9 mouse cellular contexts compared by ENCODE assay signal in genomic region chr10:107273848-107274247, GRCm38 (mm10). TPM values are rescaled to one million over a fixed set of nuclear protein-coding genes. Genes with fewer than 3 reads are reported as not detected.
DNase-seq lines count a peak whose midpoint lies in the region; ATAC-seq lines count a peak whose summit lies in the region.
"Had no signal": no experiment of that assay in that cellular context is flagged by ENCODE, and none has a peak within 500 bp of the region (broad histone marks: within the 10 kb centered on the region; RNA-seq: fewer than 3 reads in every experiment).

No protein-coding gene starts in this region.

- no peaks in the 10 kb centered on the region; the same call in 1 of the 2 replicates for H3K4me1 ChIP-seq in midbrain, embryonic 12.5 days
- peaks cover 13% of the 10 kb centered on the region for H3K4me1 ChIP-seq in midbrain, embryonic 10.5 days
- H3K4me1 ChIP-seq in hindbrain, embryonic 12.5 days, result peaks cover 3% of the 10 kb centered on the region; the same call in 1 of the 2 replicates
- 0 out of 2 replicates have a peak, but pooled peaks cover 4% of the 10 kb centered on the region for H3K4me1 ChIP-seq in heart, embryonic 12.5 days (replicated peaks)
- H3K4me1 ChIP-seq: limb, embryonic 12.5 days had no signal

- ATAC-seq in midbrain, embryonic 12.5 days (ENCODE audit: low FRiP score, low read depth), result no peak
- no peak for ATAC-seq in hindbrain, embryonic 12.5 days (ENCODE audit: low FRiP score)
- no peak for ATAC-seq in heart, embryonic 12.5 days (ENCODE audit: insufficient number of reproducible peaks, low FRiP score)

- H3K27ac ChIP-seq in midbrain, embryonic 12.5 days (replicated peaks), result no peak overlapping the region
- no peak overlapping the region for H3K27ac ChIP-seq in midbrain, embryonic 10.5 days (replicated peaks)
- H3K27ac ChIP-seq in hindbrain, embryonic 12.5 days, result no peak overlapping the region
- no peak overlapping the region for H3K27ac ChIP-seq in heart, embryonic 12.5 days (ENCODE audit: poor library complexity, severe bottlenecking)
- H3K27ac ChIP-seq: limb, embryonic 12.5 days had no signal

- WGBS in midbrain, embryonic 12.5 days, result 49% methylated on average over 6 of the region's 6 CpGs
- 47% methylated on average over 6 of the region's 6 CpGs for WGBS in midbrain, embryonic 10.5 days
- WGBS in hindbrain, embryonic 12.5 days, result 45% methylated on average over 6 of the region's 6 CpGs
- WGBS in heart, embryonic 12.5 days, result 45% methylated on average over 6 of the region's 6 CpGs

- H3K9ac ChIP-seq in midbrain, embryonic 12.5 days (replicated peaks), result no peak overlapping the region
- H3K9ac ChIP-seq in hindbrain, embryonic 12.5 days, result no peak overlapping the region
- no peak overlapping the region for H3K9ac ChIP-seq in heart, embryonic 12.5 days
- H3K9ac ChIP-seq: limb, embryonic 12.5 days had no signal

- H3K9me3 ChIP-seq in midbrain, embryonic 12.5 days, result no peaks in the 10 kb centered on the region
- no peaks in the 10 kb centered on the region for H3K9me3 ChIP-seq in midbrain, embryonic 10.5 days (replicated peaks)
- H3K9me3 ChIP-seq in hindbrain, embryonic 12.5 days (replicated peaks), result no peaks in the 10 kb centered on the region
- no peaks in the 10 kb centered on the region for H3K9me3 ChIP-seq in heart, embryonic 12.5 days (replicated peaks)
- H3K9me3 ChIP-seq: limb, embryonic 12.5 days had no signal

- no peak overlapping the region for H3K4me3 ChIP-seq in midbrain, embryonic 12.5 days
- no peak overlapping the region for H3K4me3 ChIP-seq in midbrain, embryonic 10.5 days
- no peak overlapping the region for H3K4me3 ChIP-seq in hindbrain, embryonic 12.5 days
- H3K4me3 ChIP-seq in heart, embryonic 12.5 days, result no peak overlapping the region
- H3K4me3 ChIP-seq: limb, embryonic 12.5 days had no signal

- H3K4me2 ChIP-seq in midbrain, embryonic 12.5 days (replicated peaks), result 0 out of 2 replicates have a peak overlapping the region, but pooled peaks have one; percentile 86
- H3K4me2 ChIP-seq in hindbrain, embryonic 12.5 days (replicated peaks), result peak overlapping the region; percentile 73; the same call in 1 of the 2 replicates
- no peak overlapping the region for H3K4me2 ChIP-seq in heart, embryonic 12.5 days

- peaks cover 27% of the 10 kb centered on the region for H3K27me3 ChIP-seq in midbrain, embryonic 12.5 days
- H3K27me3 ChIP-seq in midbrain, embryonic 10.5 days (ENCODE audit: low read depth, poor library complexity, severe bottlenecking), result peaks cover 47% of the 10 kb centered on the region
- peaks cover 6% of the 10 kb centered on the region for H3K27me3 ChIP-seq in hindbrain, embryonic 12.5 days
- peaks cover 32% of the 10 kb centered on the region for H3K27me3 ChIP-seq in heart, embryonic 12.5 days (replicated peaks)

- H3K36me3 ChIP-seq in midbrain, embryonic 12.5 days, result no peaks in the 10 kb centered on the region
- no peaks in the 10 kb centered on the region for H3K36me3 ChIP-seq in midbrain, embryonic 10.5 days
- no peaks in the 10 kb centered on the region for H3K36me3 ChIP-seq in hindbrain, embryonic 12.5 days
- no peaks in the 10 kb centered on the region for H3K36me3 ChIP-seq in heart, embryonic 12.5 days
- H3K36me3 ChIP-seq: limb, embryonic 12.5 days had no signal

- peak; percentile 2 for DNase-seq in adrenal gland, postnatal 25 days
- no peak for DNase-seq in adrenal gland, postnatal 4 days (ENCODE audit: low spot score in 2 of 2)
- DNase-seq in midbrain, embryonic 10.5 days (ENCODE audit: low spot score), result no peak
- DNase-seq in retina, postnatal 7 days (ENCODE audit: low read depth, low spot score), result peak; percentile 2
- no peak for DNase-seq in frontal cortex, postnatal 36 days (ENCODE audit: low spot score in 2 of 2)

RNA-seq across cellular contexts. Expression of gene Lin7a, which starts 2.4 kb away (rescaled TPM):
- total RNA-seq in adrenal gland, postnatal 25 days (2021), result 1.4 and 1.6 TPM in 2 replicates
- 1 to 10 TPM; 2.3 to 2.4 TPM for total RNA-seq in adrenal gland, postnatal 4 days (2021)
- polyA plus RNA-seq in midbrain, embryonic 12.5 days (2016; fragmentation: Nextera tagmentation; extraction: Ambion mirVana), result 15.4 and 17.5 TPM in 2 replicates
- 3.1 and 7.7 TPM in 2 replicates for polyA plus RNA-seq in midbrain, embryonic 10.5 days (2016; fragmentation: Nextera tagmentation; extraction: Ambion mirVana)
- polyA plus RNA-seq in hindbrain, embryonic 12.5 days (2016; fragmentation: Nextera tagmentation; extraction: Ambion mirVana), result 25.2 and 28.5 TPM in 2 replicates
- polyA plus RNA-seq in heart, embryonic 12.5 days (2016; fragmentation: Nextera tagmentation; extraction: Ambion mirVana), result 1.2 and 1.7 TPM in 2 replicates

Comparison
In these comparisons a context has a peak if more than half of its experiments do, and no peak if none do; other contexts are left out.
1. DNase-seq: peak in adrenal gland, postnatal 25 days (single experiment) and retina, postnatal 7 days (single experiment); none in adrenal gland, postnatal 4 days (0 of 2), midbrain, embryonic 10.5 days (single experiment) and frontal cortex, postnatal 36 days (0 of 2).